Mouse (Mus musculus): Measurements from ENCODE around the gene Gdi2. TPM values are rescaled to one million over a fixed set of nuclear protein-coding genes. Genes with fewer than 3 reads are reported as not detected.

Gene Gdi2
- polyA plus RNA-seq, 1 experiment from 2014 or later: 425 TPM

DNA sequence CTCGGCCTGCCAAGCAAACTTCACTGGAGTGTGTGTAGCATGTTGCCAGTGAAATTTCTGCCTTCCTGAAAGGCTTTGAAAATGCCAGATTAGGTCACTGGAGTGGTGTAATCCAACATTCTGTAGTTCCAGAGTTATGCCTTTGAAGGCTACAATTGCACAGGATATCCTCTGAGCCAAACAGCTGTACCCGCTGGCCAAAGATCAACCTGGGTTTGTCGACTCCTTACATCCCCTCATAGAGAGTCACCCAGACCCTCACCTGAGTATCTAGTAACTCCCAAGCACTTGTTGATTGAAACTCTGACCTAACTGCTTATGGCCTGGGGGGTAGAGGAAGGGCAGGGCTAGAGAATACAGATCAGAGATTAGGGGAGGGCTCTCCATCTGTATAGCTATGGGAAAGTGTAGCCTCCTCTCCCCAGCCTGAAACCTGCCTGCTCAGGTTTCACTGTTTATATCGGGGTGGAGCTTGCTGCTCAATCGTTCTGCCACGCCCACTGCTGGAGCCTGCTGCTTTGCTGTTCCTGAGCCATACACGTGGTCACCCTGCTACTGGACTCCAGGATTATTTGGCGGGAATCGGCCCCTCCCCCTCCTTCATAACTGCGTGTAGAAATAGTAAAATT lies 6.1 kb upstream of the Gdi2 start:
- Histone ChIP-seq H3K4me1 (replicated peaks) (no peaks in the 10 kb centered on the region), H3K9me3 (peaks cover 15% of the 10 kb centered on the region), H3K27me3 (no peaks in the 10 kb centered on the region), H3K4me3 (replicated peaks) (no peak overlapping the region), H3K36me3 (no peaks in the 10 kb centered on the region), H3K9ac (replicated peaks) (no peak overlapping the region), H3K27ac (no peak overlapping the region), H3K4me2 (no peak overlapping the region)
- 61% methylated on average over 10 of the region's 10 CpGs for WGBS
- peak; percentile 32; the same call in 1 of the 2 replicates for ATAC-seq (ENCODE audit: insufficient number of reproducible peaks, insufficient read depth, low FRiP score, low TSS enrichment, low read depth)

DNA sequence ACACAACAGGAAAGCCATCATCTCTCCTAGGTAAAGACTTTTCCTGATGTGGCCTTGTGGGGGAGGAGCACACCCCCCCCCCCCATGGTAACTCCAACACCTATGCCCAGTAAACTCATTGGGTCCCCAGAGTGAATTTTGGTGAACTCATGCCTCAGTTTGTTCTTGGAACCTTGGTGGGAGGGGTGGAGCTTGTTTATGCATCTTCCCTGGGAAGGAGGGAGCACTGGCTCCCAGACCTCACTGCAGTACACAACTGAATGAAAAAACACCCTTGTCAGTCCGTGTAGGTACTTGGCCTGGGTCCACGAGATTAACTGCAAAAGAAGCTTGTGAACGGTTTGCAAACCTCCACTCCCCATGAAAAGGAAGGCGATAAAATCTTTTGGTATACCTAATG lies 5.4 kb upstream of the Gdi2 start:
- peaks cover 15% of the 10 kb centered on the region for H3K9me3 ChIP-seq
- H3K27ac ChIP-seq: no peak overlapping the region
- no peak overlapping the region for H3K4me2 ChIP-seq
- WGBS: 73% methylated on average over 4 of the region's 4 CpGs
- no peak for ATAC-seq (ENCODE audit: insufficient number of reproducible peaks, insufficient read depth, low FRiP score, low TSS enrichment, low read depth)
- H3K27me3 ChIP-seq: no peaks in the 10 kb centered on the region
- H3K36me3 ChIP-seq: no peaks in the 10 kb centered on the region
- no peak overlapping the region for H3K4me3 ChIP-seq (replicated peaks)
- H3K9ac ChIP-seq (replicated peaks): no peak overlapping the region
- peaks cover 4% of the 10 kb centered on the region for H3K4me1 ChIP-seq (replicated peaks)

DNA sequence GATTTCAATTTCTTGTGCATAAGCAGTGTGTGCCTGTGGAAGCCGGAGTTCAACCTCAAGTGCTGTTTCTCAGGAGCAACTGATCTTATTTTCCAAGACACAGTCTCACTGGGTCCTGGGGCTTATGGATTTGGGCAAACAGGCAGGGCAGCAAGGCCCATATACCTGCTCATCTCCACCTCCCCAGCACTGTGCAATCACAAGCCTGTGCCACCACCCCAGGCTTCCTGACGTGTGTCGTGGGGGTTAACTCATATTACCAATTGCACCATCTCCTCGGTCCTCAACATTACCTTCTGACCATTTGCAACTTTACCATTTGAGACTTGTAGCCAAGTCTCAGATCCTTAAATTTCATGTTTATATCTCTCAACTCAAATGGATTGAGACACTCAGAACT lies 3.7 kb upstream of the Gdi2 start:
- no peak overlapping the region for H3K4me3 ChIP-seq (replicated peaks)
- H3K9ac ChIP-seq (replicated peaks): no peak overlapping the region
- no peaks in the 10 kb centered on the region for H3K36me3 ChIP-seq
- no peak overlapping the region for H3K4me2 ChIP-seq
- H3K4me1 ChIP-seq (replicated peaks): peaks cover 4% of the 10 kb centered on the region
- H3K9me3 ChIP-seq: peaks cover 15% of the 10 kb centered on the region
- no peaks in the 10 kb centered on the region for H3K27me3 ChIP-seq
- WGBS: 91% methylated on average over 4 of the region's 4 CpGs
- H3K27ac ChIP-seq: no peak overlapping the region
- no peak for ATAC-seq (ENCODE audit: insufficient number of reproducible peaks, insufficient read depth, low FRiP score, low TSS enrichment, low read depth)

DNA sequence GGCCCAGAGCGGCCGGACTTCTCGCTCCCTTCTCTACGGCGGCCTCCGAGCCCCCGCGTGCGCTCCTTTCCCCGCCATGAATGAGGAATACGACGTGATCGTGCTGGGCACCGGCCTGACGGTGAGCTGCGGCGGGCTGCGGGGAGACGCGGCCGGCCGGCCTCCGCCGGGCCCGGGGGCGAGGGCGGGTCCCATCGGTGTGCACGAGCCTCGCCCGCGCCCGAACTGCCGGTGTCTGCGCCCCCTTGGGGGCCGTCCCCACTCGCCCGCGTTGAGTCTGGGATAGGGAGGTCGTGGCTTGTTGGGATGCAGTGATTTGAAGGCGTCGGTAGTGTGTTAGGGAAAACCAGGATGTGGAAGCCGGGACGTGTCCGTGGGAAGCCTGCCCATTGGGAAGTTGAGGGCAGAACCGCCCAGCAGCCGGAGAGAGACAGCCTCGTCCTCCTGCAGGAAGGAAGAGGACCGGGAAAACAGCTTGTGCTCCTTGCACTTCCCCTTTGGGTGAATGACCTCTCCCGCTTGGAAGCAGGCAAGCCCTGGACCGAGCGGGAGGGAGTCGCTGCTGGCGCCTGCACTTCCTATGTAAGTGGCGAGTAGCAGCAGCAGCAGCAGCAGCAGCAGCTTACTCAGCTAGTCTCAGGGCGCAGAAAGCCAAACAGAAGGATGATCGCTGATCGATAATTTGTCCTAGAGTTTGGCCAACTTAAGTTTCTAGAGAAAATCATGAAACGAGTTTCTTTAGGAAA lies 533 bp downstream of the Gdi2 start:
- H3K9ac ChIP-seq (replicated peaks): peak overlapping the region; percentile 97
- ATAC-seq (ENCODE audit: insufficient number of reproducible peaks, insufficient read depth, low FRiP score, low TSS enrichment, low read depth): peak; percentile 66
- under 1% methylated on average over 59 of the region's 59 CpGs for WGBS

DNA sequence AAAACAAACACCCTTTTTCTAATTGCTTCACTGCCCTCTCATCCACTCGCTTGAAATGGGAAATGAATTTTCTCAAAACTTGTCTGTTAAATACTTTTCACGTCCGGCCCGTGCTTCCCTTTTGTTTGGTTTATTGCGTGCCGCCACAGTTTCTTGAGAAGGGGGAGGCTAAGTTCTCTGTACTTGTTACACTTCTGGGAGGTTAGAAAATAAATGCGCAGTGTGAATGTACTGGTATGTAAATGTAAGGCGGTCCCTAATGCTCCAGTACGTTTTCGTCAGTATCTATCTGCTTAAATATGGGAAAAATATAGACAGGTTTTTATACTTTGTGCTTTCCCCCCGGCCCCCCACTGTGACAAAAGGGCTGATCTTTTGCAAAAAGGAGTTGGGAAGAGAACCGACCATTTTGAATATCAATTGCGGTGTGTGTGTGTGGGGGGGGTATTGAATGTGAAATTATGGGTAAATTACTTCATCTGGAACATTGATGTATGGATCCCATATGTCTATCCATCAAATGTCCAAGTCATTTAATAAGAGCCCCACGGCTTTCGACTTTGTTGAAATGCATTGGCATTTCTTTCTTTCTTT lies 1.2 kb downstream of the Gdi2 start:
- 4% methylated on average over 15 of the region's 15 CpGs for WGBS
- peak overlapping the region; percentile 82 for H3K4me2 ChIP-seq
- H3K27me3 ChIP-seq: no peaks in the 10 kb centered on the region
- ATAC-seq (ENCODE audit: insufficient number of reproducible peaks, insufficient read depth, low FRiP score, low TSS enrichment, low read depth): no peak
- peak overlapping the region; percentile 99 for H3K27ac ChIP-seq
- H3K4me1 ChIP-seq (replicated peaks): peaks cover 19% of the 10 kb centered on the region
- peaks cover 6% of the 10 kb centered on the region for H3K9me3 ChIP-seq
- H3K36me3 ChIP-seq: no peaks in the 10 kb centered on the region
- peak overlapping the region; percentile 97 for H3K9ac ChIP-seq (replicated peaks)
- peak overlapping the region; percentile 92 for H3K4me3 ChIP-seq (replicated peaks)

More for the DNA sequence above, 533 bp downstream of the Gdi2 start:
- Histone ChIP-seq H3K4me2 (peak overlapping the region; percentile 82), H3K9me3 (peaks cover 6% of the 10 kb centered on the region), H3K4me3 (replicated peaks) (peak overlapping the region; percentile 92), H3K36me3 (no peaks in the 10 kb centered on the region), H3K27ac (peak overlapping the region; percentile 99), H3K27me3 (no peaks in the 10 kb centered on the region), H3K4me1 (replicated peaks) (peaks cover 19% of the 10 kb centered on the region)

DNA sequence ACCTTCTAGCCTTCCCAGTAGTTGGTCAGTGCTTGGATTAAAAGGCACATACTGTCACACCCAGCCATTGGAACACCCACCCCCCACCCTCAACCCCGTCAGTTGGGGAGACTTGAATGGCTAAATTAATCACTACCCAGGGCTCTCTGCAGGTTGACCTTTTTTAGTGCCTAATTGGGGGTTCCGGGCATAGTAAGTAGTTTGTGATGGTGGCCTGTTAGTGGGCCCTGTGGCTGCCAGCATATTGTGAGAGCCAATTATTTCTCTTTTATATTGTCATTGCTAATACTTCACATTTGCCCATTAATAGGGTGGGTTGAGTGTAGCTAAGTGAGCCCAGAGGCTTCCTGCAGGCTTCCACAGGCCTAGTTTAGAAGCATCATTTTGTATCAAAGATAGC lies 2.3 kb downstream of the Gdi2 start:
- Histone ChIP-seq H3K27ac (no peak overlapping the region), H3K4me2 (peak overlapping the region; percentile 82), H3K9ac (replicated peaks) (no peak overlapping the region), H3K4me1 (replicated peaks) (peaks cover 19% of the 10 kb centered on the region), H3K36me3 (no peaks in the 10 kb centered on the region), H3K27me3 (no peaks in the 10 kb centered on the region), H3K9me3 (peaks cover 6% of the 10 kb centered on the region), H3K4me3 (replicated peaks) (peak overlapping the region; percentile 92)
- 14% methylated on average over 2 of the region's 2 CpGs for WGBS
- no peak for ATAC-seq (ENCODE audit: insufficient number of reproducible peaks, insufficient read depth, low FRiP score, low TSS enrichment, low read depth)

DNA sequence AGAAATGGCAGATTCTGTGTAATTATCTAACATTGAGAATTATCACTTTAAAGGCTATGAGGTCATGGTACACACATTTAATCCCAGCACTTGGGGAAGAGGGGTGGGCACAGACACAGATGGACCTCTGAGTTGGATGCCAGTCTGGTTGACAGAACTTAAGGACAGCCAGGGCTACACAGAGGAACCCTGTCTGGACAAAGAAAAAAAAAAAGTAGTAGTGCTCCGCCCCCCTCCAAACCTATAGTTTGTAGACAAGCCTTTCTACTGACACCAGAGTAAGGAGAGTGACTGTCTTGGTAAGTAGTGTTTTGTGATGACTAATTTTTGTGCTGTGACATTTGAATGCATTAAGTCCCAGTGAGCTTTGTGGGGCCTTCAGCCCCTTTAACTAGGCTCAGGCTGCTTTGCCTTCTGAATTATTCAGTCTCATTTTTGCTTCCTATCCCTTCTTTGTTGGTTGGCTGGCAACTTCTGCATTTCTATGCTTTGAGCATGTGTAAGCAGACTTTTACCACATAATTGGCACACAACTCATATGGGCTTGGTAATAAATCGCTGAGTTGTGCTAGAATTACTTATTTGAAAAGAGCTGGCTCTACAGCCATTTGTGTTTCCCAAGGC lies 3.4 kb downstream of the Gdi2 start:
- no peak overlapping the region for H3K9ac ChIP-seq (replicated peaks)
- no peak overlapping the region for H3K4me3 ChIP-seq (replicated peaks)
- H3K9me3 ChIP-seq: peaks cover 4% of the 10 kb centered on the region
- peak overlapping the region; percentile 4; the same call in 1 of the 2 replicates for H3K4me2 ChIP-seq
- H3K36me3 ChIP-seq: no peaks in the 10 kb centered on the region
- H3K4me1 ChIP-seq (replicated peaks): peaks cover 19% of the 10 kb centered on the region
- no peaks in the 10 kb centered on the region for H3K27me3 ChIP-seq
- 90% methylated on average over 2 of the region's 2 CpGs for WGBS
- ATAC-seq (ENCODE audit: insufficient number of reproducible peaks, insufficient read depth, low FRiP score, low TSS enrichment, low read depth): no peak
- H3K27ac ChIP-seq: no peak overlapping the region

DNA sequence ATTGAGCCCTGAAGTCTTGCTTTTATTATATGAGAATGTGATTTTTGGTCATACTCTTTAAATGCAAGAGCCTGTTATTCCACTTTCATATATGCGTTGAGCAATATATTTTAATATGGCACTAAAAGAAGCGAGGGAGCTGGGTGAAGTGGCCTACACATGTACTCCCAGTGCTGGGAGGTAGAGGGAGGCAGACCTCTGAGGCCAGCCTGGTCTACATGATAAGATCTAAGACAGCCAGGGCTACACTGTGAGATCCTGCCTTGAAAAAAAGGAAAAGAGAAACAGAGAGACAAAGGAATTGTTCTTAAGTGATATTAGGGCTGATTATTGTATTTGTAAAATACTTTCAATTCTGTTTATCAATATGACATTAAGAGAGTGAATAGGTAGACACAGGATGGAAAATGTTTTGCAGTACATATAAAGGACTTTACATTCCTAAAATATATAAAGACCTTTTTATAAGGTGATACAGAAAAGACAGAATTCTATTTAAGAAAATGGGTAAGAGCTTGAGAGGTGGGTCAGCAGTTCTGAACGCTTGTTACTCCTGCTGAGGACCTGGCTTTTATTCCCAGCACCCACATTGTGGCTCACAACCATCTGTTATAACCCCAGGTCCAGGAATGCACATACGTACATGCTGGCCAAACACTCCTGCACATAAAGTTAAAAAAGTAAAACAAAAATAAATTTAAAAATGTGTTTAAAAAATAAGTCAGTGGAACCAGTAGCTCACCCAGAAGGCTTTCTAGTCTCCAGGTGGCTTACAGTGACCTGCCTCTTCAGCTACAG lies 6.4 kb downstream of the Gdi2 start:
- ATAC-seq (ENCODE audit: insufficient number of reproducible peaks, insufficient read depth, low FRiP score, low TSS enrichment, low read depth): no peak
- no peak overlapping the region for H3K4me3 ChIP-seq (replicated peaks)
- peaks cover 15% of the 10 kb centered on the region for H3K4me1 ChIP-seq (replicated peaks)
- peaks cover 18% of the 10 kb centered on the region; the same call in 1 of the 2 replicates for H3K36me3 ChIP-seq
- no peak overlapping the region for H3K27ac ChIP-seq
- no peaks in the 10 kb centered on the region for H3K9me3 ChIP-seq
- no peaks in the 10 kb centered on the region for H3K27me3 ChIP-seq
- WGBS: 78% methylated on average over 4 of the region's 4 CpGs
- no peak overlapping the region for H3K4me2 ChIP-seq
- H3K9ac ChIP-seq (replicated peaks): no peak overlapping the region

DNA sequence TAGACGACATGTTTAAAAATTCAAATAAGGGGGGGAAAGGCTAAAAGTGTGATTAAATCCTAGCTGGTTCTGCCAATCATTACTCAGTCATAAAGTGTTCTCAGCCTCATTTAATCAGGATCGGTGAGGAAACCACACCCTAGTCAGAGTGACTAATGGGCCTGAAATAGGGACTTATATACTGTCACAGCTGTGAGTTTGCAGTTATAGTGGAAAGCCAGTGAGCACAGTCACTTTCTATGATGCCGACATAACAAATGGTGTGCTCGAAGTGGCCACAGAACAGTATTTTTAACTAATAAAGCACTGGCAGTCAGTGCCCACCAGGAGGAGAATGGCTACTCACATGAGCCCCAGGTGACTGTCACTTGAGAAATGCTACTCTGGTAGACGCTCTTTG lies 7.1 kb downstream of the Gdi2 start:
- WGBS: 72% methylated on average over 5 of the region's 5 CpGs
- ATAC-seq (ENCODE audit: insufficient number of reproducible peaks, insufficient read depth, low FRiP score, low TSS enrichment, low read depth): no peak
- H3K4me1 ChIP-seq (replicated peaks): peaks cover 11% of the 10 kb centered on the region
- no peak overlapping the region for H3K4me3 ChIP-seq (replicated peaks)
- H3K27ac ChIP-seq: no peak overlapping the region
- H3K4me2 ChIP-seq: no peak overlapping the region
- no peaks in the 10 kb centered on the region for H3K27me3 ChIP-seq
- peaks cover 22% of the 10 kb centered on the region; the same call in 1 of the 2 replicates for H3K36me3 ChIP-seq
- H3K9me3 ChIP-seq: no peaks in the 10 kb centered on the region
- H3K9ac ChIP-seq (replicated peaks): no peak overlapping the region

DNA sequence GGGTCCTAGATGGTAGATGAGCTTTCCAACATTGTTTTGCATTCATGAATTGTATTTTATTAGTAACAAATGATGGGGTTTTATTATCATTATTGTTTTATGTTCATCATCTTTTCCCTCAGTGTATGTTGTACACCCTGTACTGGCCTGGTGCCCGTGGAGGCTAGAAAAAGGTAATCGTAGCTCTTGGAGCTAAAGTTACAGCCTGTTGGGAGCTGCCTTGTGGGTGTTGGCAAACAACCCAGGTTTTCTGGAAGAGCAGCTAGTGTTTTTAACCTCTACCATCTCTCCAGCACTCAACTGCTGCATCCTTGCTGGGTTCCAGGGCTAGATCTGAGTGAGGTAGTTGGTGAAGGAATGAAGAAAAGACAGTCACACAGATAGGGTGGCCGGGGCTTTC lies 9.5 kb downstream of the Gdi2 start:
- Histone ChIP-seq H3K9ac (replicated peaks) (no peak overlapping the region), H3K4me2 (no peak overlapping the region), H3K4me3 (replicated peaks) (no peak overlapping the region), H3K36me3 (peaks cover 34% of the 10 kb centered on the region), H3K9me3 (no peaks in the 10 kb centered on the region), H3K27ac (no peak overlapping the region), H3K27me3 (no peaks in the 10 kb centered on the region), H3K4me1 (replicated peaks) (no peaks in the 10 kb centered on the region; the same call in 1 of the 2 replicates)
- 85% methylated on average over 3 of the region's 3 CpGs for WGBS
- no peak for ATAC-seq (ENCODE audit: insufficient number of reproducible peaks, insufficient read depth, low FRiP score, low TSS enrichment, low read depth)
